Mouse (Mus musculus) lung, embryonic 14.5 days (tissue): ENCODE results near the gene Slc35f6. TPM values are rescaled to one million over a fixed set of nuclear protein-coding genes. Genes with fewer than 3 reads are reported as not detected.

Experiments used
- ATAC-seq: fragments of 200-750 bp; cut with Nextera tagmentation; 2 replicates; pipeline ENCODE4 v1.8.0; 2017; ENCODE audit warnings: mild to moderate bottlenecking, moderate TSS enrichment, moderate library complexity; ENCODE audit not compliant: insufficient read depth
- DNase-seq: peaks from one replicate; pipeline ENCODE4 v3.0.0-alpha.2; 2015
- H3K27ac ChIP-seq: fragments of 300-500 bp; sonication (generic); 2 replicates; pipeline ENCODE4 v1.5.1; 2014; ENCODE audit warnings: low read depth, mild to moderate bottlenecking, moderate library complexity
- H3K27me3 ChIP-seq: fragments of 300-500 bp; sonication (generic); 2 replicates; pipeline ENCODE4 v1.6.1; 2014; ENCODE audit warnings: low read length, control low read depth; ENCODE audit not compliant: insufficient read depth
- H3K36me3 ChIP-seq: fragments of 300-500 bp; sonication (generic); 2 replicates; pipeline ENCODE4 v1.6.1; 2014; ENCODE audit warnings: control low read depth; ENCODE audit not compliant: insufficient read depth
- H3K4me1 ChIP-seq: fragments of 300-500 bp; sonication (generic); 2 replicates; pipeline ENCODE4 v1.6.1; 2014; ENCODE audit warnings: antibody characterized with exemption, control low read depth; ENCODE audit not compliant: insufficient read depth
- H3K4me2 ChIP-seq: fragments of 300-500 bp; sonication (generic); 2 replicates; pipeline ENCODE4 v1.6.1; 2014; ENCODE audit warnings: mild to moderate bottlenecking
- H3K4me3 ChIP-seq: fragments of 300-500 bp; sonication (generic); 2 replicates; pipeline ENCODE4 v1.5.1; 2014; ENCODE audit warnings: low read depth, low read length
- H3K9ac ChIP-seq: fragments of 300-500 bp; sonication (generic); 2 replicates; pipeline ENCODE4 v1.6.1; 2014
- H3K9me3 ChIP-seq: fragments of 300-500 bp; sonication (generic); 2 replicates; pipeline ENCODE4 v1.6.1; 2016; ENCODE audit warnings: low read depth, low read length, control low read depth
- CTCF ChIP-seq: IDR thresholded peaks from 2 replicates; pipeline ENCODE4 v1.5.1; 2016; ENCODE audit warnings: antibody characterized with exemption, low read depth
- WGBS: fragments of 180-500 bp; shearing (Covaris S2); extraction: QIAGEN DNeasy Blood & Tissue Kit; methylation state at CpG from one replicate; pipeline ENCODE4 v1.1.7; 2014; 5-methylcytosine and 5-hydroxymethylcytosine counted together
- polyA plus RNA-seq: library from polyadenylated mRNA; unstranded; fragments of >200 nt; fragmentation: Nextera tagmentation; extraction: Ambion mirVana; gene quantifications from 2 replicates; pipeline ENCODE4 v1.2.1, GENCODE M21; 2014

Gene Slc35f6
- 27.6 and 29.5 TPM in 2 replicates for polyA plus RNA-seq

DNA sequence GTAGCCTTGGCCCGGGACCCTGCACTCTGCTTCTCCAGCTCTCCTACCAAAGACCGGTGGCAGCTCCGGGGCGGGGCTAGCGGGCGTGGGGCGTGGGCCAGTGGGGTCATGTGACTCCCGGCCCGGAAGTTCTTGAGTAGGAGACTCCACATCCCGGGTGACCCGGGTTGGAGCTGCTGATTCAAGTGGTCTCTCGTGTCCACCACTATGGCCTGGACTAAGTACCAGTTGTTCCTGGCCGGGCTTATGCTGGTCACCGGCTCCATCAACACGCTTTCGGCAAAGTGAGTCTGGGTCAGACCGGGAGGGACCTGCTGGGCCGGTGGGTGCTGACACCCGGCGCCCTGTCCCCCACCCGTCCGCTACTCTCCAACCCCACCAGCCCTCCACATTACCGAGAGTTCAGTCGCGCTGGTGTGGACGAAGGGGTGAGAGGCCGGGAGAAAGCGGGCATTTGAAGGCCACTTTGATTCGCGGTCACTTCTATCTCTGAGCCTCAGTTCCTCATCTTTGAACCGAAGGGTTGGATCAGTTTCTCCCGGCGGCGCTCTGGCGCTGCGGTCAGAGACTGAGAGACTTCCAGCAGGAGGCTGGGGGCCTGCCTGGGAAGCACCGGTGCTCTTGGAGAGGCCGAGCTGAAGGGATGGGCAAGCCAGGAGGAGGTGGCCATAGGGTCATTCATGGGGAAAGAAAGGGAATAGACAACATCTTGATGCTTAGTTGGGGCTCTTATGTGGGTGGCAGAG lies at the start of gene Slc35f6:
Gene Slc35f6 (plus strand): TSS at position 119 of the 746 bp plus-strand sequence.
- ATAC-seq = peak; percentile 95
- peak within 1 kb of the TSS; percentile 93 for H3K4me2 ChIP-seq

DNA sequence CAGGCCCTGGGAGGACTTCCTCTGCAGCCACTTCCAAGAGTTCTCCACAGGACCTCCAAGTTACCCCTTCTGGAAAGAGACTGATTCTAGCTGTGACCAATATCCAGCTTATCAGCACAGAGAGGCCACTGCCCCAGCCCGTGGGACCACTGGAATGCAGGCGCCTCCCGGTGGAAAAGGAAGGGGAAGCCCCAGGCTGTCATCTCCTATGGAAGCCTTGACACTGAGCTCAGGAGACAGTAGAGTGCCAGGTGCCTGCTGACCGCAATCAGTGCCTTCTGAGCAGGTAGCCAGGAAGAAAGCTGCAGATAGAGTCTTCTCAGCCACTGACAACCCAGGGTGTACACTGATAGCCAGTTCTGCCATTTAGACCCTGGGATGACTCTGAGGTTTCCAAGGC lies 46.3 kb upstream of the Slc35f6 start:
- no peaks in the 10 kb centered on the region for H3K27me3 ChIP-seq
- 0 out of 2 replicates have a peak, but pooled peaks cover 2% of the 10 kb centered on the region for H3K36me3 ChIP-seq
- H3K4me2 ChIP-seq = no peak overlapping the region
- no peak overlapping the region for H3K4me3 ChIP-seq
- no peaks in the 10 kb centered on the region for H3K4me1 ChIP-seq
- H3K27ac ChIP-seq = no peak overlapping the region
- no peak; the same call in 1 of the 2 replicates for ATAC-seq
- 21% methylated on average over 4 of the region's 4 CpGs for WGBS
- peak; percentile 48 for TF ChIP-seq CTCF
- peak; percentile 51 for DNase-seq
- no peaks in the 10 kb centered on the region for H3K9me3 ChIP-seq
- no peak overlapping the region for H3K9ac ChIP-seq

More for the DNA sequence above, at the start of gene Slc35f6:
- Histone ChIP-seq H3K4me1 (no peaks in the 10 kb centered on the region), H3K27ac (peak within 1 kb of the TSS; percentile 39; the same call in 1 of the 2 replicates), H3K4me3 (peak within 1 kb of the TSS; percentile 83), H3K27me3 (no peaks in the 10 kb centered on the region), H3K36me3 (no peaks in the 10 kb centered on the region), H3K9me3 (no peaks in the 10 kb centered on the region), H3K9ac (peak within 1 kb of the TSS; percentile 74)
- TF ChIP-seq CTCF = no peak
- peak; percentile 92 for DNase-seq
- WGBS = under 1% methylated on average over 38 of the region's 38 CpGs

DNA sequence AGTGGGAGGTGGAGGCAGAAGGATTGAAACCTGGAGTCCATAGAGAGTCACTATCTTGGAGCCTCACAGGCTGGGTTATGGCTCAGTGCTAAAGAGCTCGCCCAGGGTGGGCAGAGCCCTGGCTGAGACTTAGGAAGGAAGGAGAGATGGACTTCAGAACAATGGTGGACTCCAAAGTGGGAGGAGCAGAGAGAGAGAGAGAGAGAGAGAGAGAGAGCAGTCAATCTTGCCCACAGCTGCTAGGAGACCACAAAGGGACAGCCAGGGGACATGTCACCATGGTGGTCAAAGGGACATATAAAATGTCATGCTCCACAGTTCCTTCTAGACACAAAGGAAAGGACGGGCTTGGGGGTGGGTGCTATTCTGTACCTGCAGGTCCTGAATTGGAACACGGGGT lies 44.5 kb upstream of the Slc35f6 start:
- H3K4me1 ChIP-seq = no peaks in the 10 kb centered on the region
- no peak for DNase-seq
- no peaks in the 10 kb centered on the region for H3K27me3 ChIP-seq
- TF ChIP-seq CTCF = no peak
- ATAC-seq = no peak
- no peak overlapping the region for H3K4me2 ChIP-seq
- H3K9ac ChIP-seq = no peak overlapping the region
- no peaks in the 10 kb centered on the region for H3K9me3 ChIP-seq
- no peak overlapping the region for H3K4me3 ChIP-seq
- 80% methylated on average over 3 of the region's 3 CpGs for WGBS
- H3K27ac ChIP-seq = no peak overlapping the region
- H3K36me3 ChIP-seq = no peaks in the 10 kb centered on the region

DNA sequence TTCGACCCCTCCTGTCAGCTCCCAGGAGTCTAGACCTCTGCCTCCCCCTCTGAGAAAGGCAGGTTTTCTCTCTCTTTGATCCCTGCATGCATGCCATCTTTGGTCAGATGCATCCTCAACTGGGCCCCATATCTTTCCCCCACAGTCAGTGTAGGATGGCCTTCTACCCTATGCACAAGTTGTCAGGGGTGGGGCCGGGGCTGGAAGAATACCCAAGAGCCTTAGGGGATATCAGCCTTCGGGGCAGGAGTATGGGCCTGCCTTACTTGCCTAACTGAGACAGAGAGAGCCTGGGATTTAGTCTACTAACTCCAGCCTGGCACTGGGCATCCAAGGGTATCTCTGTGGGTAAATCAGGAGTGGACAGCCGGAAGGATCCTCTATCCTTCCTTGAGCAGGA lies 43.8 kb upstream of the Slc35f6 start:
- Histone ChIP-seq H3K9ac (no peak overlapping the region), H3K27me3 (no peaks in the 10 kb centered on the region), H3K9me3 (no peaks in the 10 kb centered on the region), H3K4me1 (no peaks in the 10 kb centered on the region), H3K4me2 (no peak overlapping the region), H3K36me3 (no peaks in the 10 kb centered on the region), H3K27ac (no peak overlapping the region), H3K4me3 (no peak overlapping the region)
- ATAC-seq (no peak), DNase-seq (no peak)
- 71% methylated on average over 4 of the region's 4 CpGs for WGBS
- no peak for TF ChIP-seq CTCF

DNA sequence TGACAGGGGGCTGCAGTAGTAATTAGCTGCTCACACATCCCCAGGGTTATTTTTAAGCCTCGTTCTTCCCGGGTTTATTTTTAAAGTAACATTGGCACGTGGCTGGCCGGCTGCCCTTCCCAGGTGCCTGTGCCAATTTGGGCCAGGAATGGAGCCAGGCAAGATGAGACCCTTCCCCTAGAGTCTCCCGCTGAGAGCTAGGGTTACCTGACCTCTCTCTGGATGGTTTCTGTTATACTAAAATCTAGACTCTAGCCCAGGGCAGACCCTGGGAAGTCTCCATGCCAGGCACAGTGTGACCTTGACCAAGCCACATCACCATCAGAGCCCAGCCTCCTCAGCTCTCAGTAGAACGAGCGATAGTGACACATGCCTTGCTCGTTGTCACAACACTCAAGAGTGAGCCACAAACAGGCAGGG lies 43.0 kb upstream of the Slc35f6 start:
- no peaks in the 10 kb centered on the region for H3K9me3 ChIP-seq
- no peak overlapping the region; the same call in 1 of the 2 replicates for H3K27ac ChIP-seq
- no peak overlapping the region for H3K4me3 ChIP-seq
- no peaks in the 10 kb centered on the region for H3K36me3 ChIP-seq
- no peaks in the 10 kb centered on the region for H3K27me3 ChIP-seq
- H3K4me1 ChIP-seq = no peaks in the 10 kb centered on the region
- H3K4me2 ChIP-seq = no peak overlapping the region
- ATAC-seq (no peak), DNase-seq (no peak)
- TF ChIP-seq CTCF = no peak
- H3K9ac ChIP-seq = no peak overlapping the region
- 75% methylated on average over 8 of the region's 8 CpGs for WGBS

DNA sequence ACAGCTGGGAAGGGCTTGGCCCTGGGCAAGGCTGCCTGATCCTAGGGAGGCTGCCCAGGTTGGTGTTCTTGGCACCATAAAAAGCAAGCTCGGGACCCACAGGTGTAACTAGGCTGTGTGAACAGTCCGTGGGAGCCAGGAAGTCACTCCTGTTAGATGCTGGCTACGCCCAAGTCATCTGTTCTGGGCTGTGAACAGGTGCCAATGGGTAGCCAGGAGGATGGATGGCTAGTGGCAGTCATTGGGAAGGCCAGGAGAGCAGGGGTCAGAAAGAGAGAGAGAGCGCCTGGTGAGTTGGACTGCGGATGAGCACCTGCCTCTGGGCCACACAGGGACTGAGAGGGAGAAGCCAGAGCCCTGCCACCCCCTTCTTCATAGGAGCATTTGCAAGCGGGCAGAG lies 42.1 kb upstream of the Slc35f6 start:
- Histone ChIP-seq H3K4me1 (no peaks in the 10 kb centered on the region), H3K27ac (no peak overlapping the region), H3K4me2 (no peak overlapping the region), H3K9me3 (no peaks in the 10 kb centered on the region), H3K36me3 (no peaks in the 10 kb centered on the region), H3K9ac (no peak overlapping the region), H3K27me3 (no peaks in the 10 kb centered on the region), H3K4me3 (no peak overlapping the region)
- ATAC-seq (no peak), DNase-seq (no peak)
- no peak for TF ChIP-seq CTCF
- 79% methylated on average over 6 of the region's 6 CpGs for WGBS

DNA sequence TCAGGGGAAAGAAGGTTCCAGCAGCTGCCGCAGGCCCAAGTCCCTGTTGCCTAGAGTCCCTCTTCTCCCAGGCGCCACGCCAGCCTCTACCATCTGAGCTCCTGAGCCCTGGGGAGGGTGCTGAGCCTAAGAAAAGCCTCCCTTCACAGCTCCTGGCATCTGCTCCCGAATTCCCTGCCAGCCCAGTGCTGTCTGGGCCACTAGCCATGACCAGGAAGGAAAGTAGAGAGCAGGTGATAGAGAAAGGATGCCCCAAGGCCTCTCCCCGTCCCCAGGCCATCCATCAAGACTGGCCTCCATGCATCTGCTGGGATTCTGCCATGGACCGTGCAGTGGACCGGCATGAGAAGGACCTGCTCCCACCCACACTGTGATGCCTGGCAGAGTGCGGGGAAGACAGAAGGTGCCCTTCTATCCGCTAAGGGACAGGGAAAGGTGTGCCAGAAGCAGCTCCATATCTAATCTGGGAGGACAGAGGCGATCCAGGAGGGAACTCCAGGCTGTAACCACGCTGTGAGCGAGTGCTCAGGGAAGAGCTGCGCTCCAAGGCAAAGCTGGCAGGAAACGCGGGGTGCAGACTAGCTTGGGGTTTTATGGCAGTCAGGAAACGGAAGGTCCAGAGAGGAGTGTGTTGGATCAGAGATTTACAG lies 41.2 kb upstream of the Slc35f6 start:
- ATAC-seq (no peak), DNase-seq (no peak)
- Histone ChIP-seq H3K9ac (no peak overlapping the region), H3K4me1 (no peaks in the 10 kb centered on the region), H3K9me3 (no peaks in the 10 kb centered on the region), H3K4me2 (no peak overlapping the region), H3K27me3 (no peaks in the 10 kb centered on the region), H3K36me3 (no peaks in the 10 kb centered on the region), H3K4me3 (no peak overlapping the region), H3K27ac (no peak overlapping the region)
- no peak for TF ChIP-seq CTCF
- WGBS = 73% methylated on average over 16 of the region's 16 CpGs
